24 mouse cellular contexts compared by ENCODE assay signal in genomic region chr6:50460646-50461045, GRCm38 (mm10). TPM values are rescaled to one million over a fixed set of nuclear protein-coding genes. Genes with fewer than 3 reads are reported as not detected.
DNase-seq lines count a peak whose midpoint lies in the region; ATAC-seq and TF ChIP-seq lines count a peak whose summit lies in the region.
"Had no signal": no experiment of that assay in that cellular context is flagged by ENCODE, and none has a peak within 500 bp of the region (broad histone marks: within the 10 kb centered on the region; RNA-seq: fewer than 3 reads in every experiment).

No protein-coding gene starts in this region.

- peak; percentile 55 for DNase-seq in forebrain, embryonic 14.5 days (ENCODE audit: low spot score)
- DNase-seq in forebrain, embryonic 11.5 days (ENCODE audit: low spot score), result no peak
- no peak for DNase-seq in kidney, adult 2 months
- DNase-seq in kidney, adult 18-20 months, result no peak
- DNase-seq in layer of hippocampus, adult 18-20 months (ENCODE audit: low spot score in 2 of 2), result peak; percentile 13 to 58
- no peak for DNase-seq in layer of hippocampus, postnatal 10 days (ENCODE audit: low spot score in 2 of 2)
- peak; percentile 28 for DNase-seq in brain, adult 2 months (ENCODE audit: low read depth, low spot score)
- no peak for DNase-seq in spleen, postnatal 4 days (ENCODE audit: low spot score in 2 of 2)
- DNase-seq: adrenal gland, adult 8-10 months; adrenal gland, postnatal 25 days; cerebellum, adult 11 months; cerebellum, adult 2 months; cerebellum, adult 9-11 months; cerebellum, postnatal 25 days; gastrocnemius, postnatal 25 days; heart, adult 2 months had no signal

- no peak for ATAC-seq in forebrain, embryonic 14.5 days
- ATAC-seq in forebrain, embryonic 11.5 days (replicated peaks; ENCODE audit: low FRiP score), result no peak
- ATAC-seq: activated CD4-positive, CD25-positive, alpha-beta regulatory T cell, adult 4 months; forebrain, embryonic 13.5 days had no signal

- no peaks in the 10 kb centered on the region for H3K9me3 ChIP-seq in forebrain, embryonic 14.5 days (replicated peaks; ENCODE audit: control insufficient read depth, low read length)
- H3K9me3 ChIP-seq in forebrain, embryonic 11.5 days (ENCODE audit: control insufficient read depth, low read length), result no peaks in the 10 kb centered on the region
- H3K9me3 ChIP-seq: embryonic facial prominence, embryonic 12.5 days; embryonic facial prominence, embryonic 15.5 days; forebrain, embryonic 13.5 days; heart, embryonic 10.5 days; heart, embryonic 13.5 days; hindbrain, embryonic 12.5 days; hindbrain, embryonic 15.5 days had no signal

- H3K27ac ChIP-seq in forebrain, embryonic 14.5 days (ENCODE audit: low read depth, low read length), result no peak overlapping the region
- H3K27ac ChIP-seq in forebrain, embryonic 11.5 days (ENCODE audit: low read depth, low read length), result no peak overlapping the region
- H3K27ac ChIP-seq in kidney, adult 2 months (ENCODE audit: insufficient read depth, low read depth, low read length), result peak overlapping the region; percentile 96
- H3K27ac ChIP-seq: embryonic facial prominence, embryonic 12.5 days; embryonic facial prominence, embryonic 15.5 days; forebrain, embryonic 13.5 days; heart, adult 2 months; heart, embryonic 10.5 days; heart, embryonic 13.5 days; hindbrain, embryonic 12.5 days; hindbrain, embryonic 15.5 days had no signal

- no peak for TF ChIP-seq CTCF in kidney, adult 2 months (conservative IDR thresholded peaks at IDR 0.05; ENCODE audit: insufficient read depth, insufficient read length, low read depth, low read length)

- H3K4me2 ChIP-seq in forebrain, embryonic 14.5 days (ENCODE audit: low read length), result no peak overlapping the region
- H3K4me2 ChIP-seq in forebrain, embryonic 11.5 days (ENCODE audit: low read depth, low read length, severe bottlenecking), result no peak overlapping the region
- H3K4me2 ChIP-seq: embryonic facial prominence, embryonic 12.5 days; embryonic facial prominence, embryonic 15.5 days; forebrain, embryonic 13.5 days; heart, embryonic 13.5 days; hindbrain, embryonic 12.5 days; hindbrain, embryonic 15.5 days had no signal

- H3K36me3 ChIP-seq in forebrain, embryonic 14.5 days (ENCODE audit: control insufficient read depth, insufficient read depth, low read length), result no peaks in the 10 kb centered on the region
- H3K36me3 ChIP-seq in forebrain, embryonic 11.5 days (ENCODE audit: control insufficient read depth, insufficient read depth, low read length), result no peaks in the 10 kb centered on the region
- H3K36me3 ChIP-seq in kidney, adult 2 months (ENCODE audit: control insufficient read depth, insufficient read depth, low read length), result no peaks in the 10 kb centered on the region
- H3K36me3 ChIP-seq: embryonic facial prominence, embryonic 12.5 days; embryonic facial prominence, embryonic 15.5 days; heart, embryonic 10.5 days; heart, embryonic 13.5 days; hindbrain, embryonic 12.5 days; hindbrain, embryonic 15.5 days had no signal

- H3K27me3 ChIP-seq in forebrain, embryonic 14.5 days (replicated peaks; ENCODE audit: control insufficient read depth, insufficient read depth, low read length), result no peaks in the 10 kb centered on the region
- H3K27me3 ChIP-seq in forebrain, embryonic 11.5 days (ENCODE audit: control insufficient read depth, insufficient read depth, low read length), result no peaks in the 10 kb centered on the region
- H3K27me3 ChIP-seq in kidney, adult 2 months (replicated peaks; ENCODE audit: control insufficient read depth, insufficient read depth, low read length), result no peaks in the 10 kb centered on the region
- H3K27me3 ChIP-seq: embryonic facial prominence, embryonic 12.5 days; embryonic facial prominence, embryonic 15.5 days; heart, embryonic 13.5 days; hindbrain, embryonic 12.5 days; hindbrain, embryonic 15.5 days had no signal

- H3K9ac ChIP-seq in forebrain, embryonic 14.5 days (ENCODE audit: low read length), result no peak overlapping the region
- no peak overlapping the region for H3K9ac ChIP-seq in forebrain, embryonic 11.5 days (ENCODE audit: low read length)
- H3K9ac ChIP-seq: embryonic facial prominence, embryonic 12.5 days; embryonic facial prominence, embryonic 15.5 days; forebrain, embryonic 13.5 days; heart, embryonic 13.5 days; hindbrain, embryonic 12.5 days; hindbrain, embryonic 15.5 days had no signal

- no peak overlapping the region for H3K4me3 ChIP-seq in forebrain, embryonic 14.5 days (ENCODE audit: low read depth, low read length)
- no peak overlapping the region for H3K4me3 ChIP-seq in forebrain, embryonic 11.5 days (ENCODE audit: low read depth, low read length)
- no peak overlapping the region for H3K4me3 ChIP-seq in kidney, adult 2 months (ENCODE audit: insufficient read depth, low read depth, low read length)
- H3K4me3 ChIP-seq: embryonic facial prominence, embryonic 12.5 days; embryonic facial prominence, embryonic 15.5 days; forebrain, embryonic 13.5 days; heart, adult 2 months; heart, embryonic 10.5 days; heart, embryonic 13.5 days; hindbrain, embryonic 12.5 days; hindbrain, embryonic 15.5 days had no signal

- peaks cover 4% of the 10 kb centered on the region; the same call in 1 of the 2 replicates for H3K4me1 ChIP-seq in forebrain, embryonic 14.5 days (ENCODE audit: control insufficient read depth, insufficient read depth, low read length)
- H3K4me1 ChIP-seq in forebrain, embryonic 11.5 days (replicated peaks; ENCODE audit: control insufficient read depth, insufficient read depth, low read length), result 0 out of 2 replicates have a peak, but pooled peaks cover 4% of the 10 kb centered on the region
- H3K4me1 ChIP-seq in kidney, adult 2 months (ENCODE audit: control insufficient read depth, insufficient read depth, low read length), result peaks cover 20% of the 10 kb centered on the region; the same call in 1 of the 2 replicates
- H3K4me1 ChIP-seq: forebrain, embryonic 13.5 days; heart, embryonic 10.5 days had no signal

- no peak for TF ChIP-seq POLR2A in kidney, adult 2 months (IDR thresholded peaks at IDR 0.05; ENCODE audit: low read depth, low read length)

- 86% methylated on average over 5 of the region's 5 CpGs for WGBS in forebrain, embryonic 14.5 days
- WGBS in forebrain, embryonic 11.5 days, result 89% methylated on average over 5 of the region's 5 CpGs
- WGBS in kidney, adult 2 months, result 69% methylated on average over 5 of the region's 5 CpGs

RNA-seq across cellular contexts. Expression of gene Osbpl3, which starts 4.6 kb away (rescaled TPM):
- 2.8 and 3.5 TPM in 2 replicates for polyA plus RNA-seq in forebrain, embryonic 14.5 days (2014; fragmentation: Nextera tagmentation; extraction: Ambion mirVana)
- polyA plus RNA-seq in forebrain, embryonic 11.5 days (2014; fragmentation: Nextera tagmentation; extraction: Ambion mirVana), result 7.8 and 8.7 TPM in 2 replicates
- 33.0 and 36.1 TPM in 2 replicates for polyA plus RNA-seq in kidney, adult 2 months (2012; rRNA removed)
- total RNA-seq in layer of hippocampus, adult 18-20 months (2021), result 10 to 100 TPM; 17.3 to 19.6 TPM
- total RNA-seq in layer of hippocampus, postnatal 10 days (2021), result 10 to 100 TPM; 18.3 to 25.0 TPM

Comparison
In these comparisons a context has a peak if more than half of its experiments do, and no peak if none do; other contexts are left out.
1. DNase-seq: peak in forebrain, embryonic 14.5 days (single experiment), layer of hippocampus, adult 18-20 months (2 of 2) and brain, adult 2 months (single experiment); none in forebrain, embryonic 11.5 days (single experiment), kidney, adult 2 months (single experiment), kidney, adult 18-20 months (single experiment), layer of hippocampus, postnatal 10 days (0 of 2) and spleen, postnatal 4 days (0 of 2).